Mouse (Mus musculus): ENCODE measurements at regions not wholly inside any gene's neighbourhood (a gene's known extent, or its start where the extent isn't known, plus 50 kb on each side); places are given as distances from the start of the nearest gene placed in this dataset.

DNA sequence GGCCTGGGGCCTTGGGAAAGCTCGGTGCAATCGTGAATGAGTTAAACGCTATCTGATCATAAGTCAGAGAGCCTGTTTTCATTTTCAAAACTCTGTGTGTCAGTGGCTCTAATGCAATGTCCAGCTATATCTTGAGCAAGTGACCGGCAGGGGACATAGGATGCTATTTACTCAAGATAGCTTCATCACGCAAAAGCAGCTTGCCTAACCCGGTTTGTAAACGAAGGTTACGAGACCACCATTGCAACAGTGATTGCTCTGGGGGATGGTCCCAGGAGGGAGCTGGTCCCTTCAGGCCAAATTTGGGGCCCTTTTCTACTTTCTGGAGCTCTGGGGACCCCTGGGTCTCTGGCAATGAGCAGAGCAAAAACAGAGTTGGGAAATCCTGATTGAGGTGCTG lies 309.3 kb downstream of the 4933412E24Rik start:
- TF ChIP-seq CTCF (IDR thresholded peaks at IDR 0.05; ENCODE audit: low read depth) = no peak
- no peak for TF ChIP-seq EP300 (optimal IDR thresholded peaks at IDR 0.05)

Measured in stomach, postnatal 0 days (tissue).